Mouse (Mus musculus): Measurements from ENCODE around the gene Tm9sf2. TPM values are rescaled to one million over a fixed set of nuclear protein-coding genes. Genes with fewer than 3 reads are reported as not detected.

Tm9sf2 gene
- polyA plus RNA-seq (2015; fragmentation: Nextera tagmentation; extraction: Ambion mirVana): 97.8 and 105 TPM in 2 replicates

DNA sequence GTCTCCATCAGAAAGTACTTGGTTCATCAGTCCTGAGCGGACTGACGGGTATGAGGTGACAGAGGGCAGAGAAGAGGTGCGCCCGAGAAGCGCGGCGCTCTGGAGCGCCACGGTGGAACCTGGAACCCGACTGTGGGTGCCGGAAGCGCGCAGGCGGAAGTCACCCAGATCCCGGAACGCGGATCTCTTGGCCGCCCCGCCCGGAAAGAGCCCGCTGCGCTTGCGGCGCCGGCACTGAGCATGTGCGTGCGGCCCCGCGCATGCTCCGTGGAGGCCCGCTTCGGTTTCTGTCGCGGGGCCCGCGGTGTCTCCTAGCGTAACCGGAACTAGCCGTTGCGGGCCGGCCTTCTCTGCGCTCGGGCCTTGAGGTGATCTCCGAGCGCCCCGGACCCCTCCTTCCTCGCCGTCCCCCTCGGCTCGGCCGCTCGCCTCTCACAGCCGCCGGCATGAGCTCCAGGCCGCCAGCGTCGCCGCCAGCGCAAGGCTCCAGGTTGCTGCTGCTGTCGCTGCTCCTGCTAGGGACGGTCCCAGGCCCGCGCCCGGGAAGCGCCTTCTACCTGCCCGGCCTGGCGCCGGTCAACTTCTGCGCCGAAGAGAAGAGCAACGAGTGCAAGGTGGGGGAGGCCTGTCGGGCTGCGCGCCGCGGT, at the start of gene Tm9sf2:
TSS of gene Tm9sf2 (plus strand) at position 217 of the 647 bp plus-strand sequence.

DNA sequence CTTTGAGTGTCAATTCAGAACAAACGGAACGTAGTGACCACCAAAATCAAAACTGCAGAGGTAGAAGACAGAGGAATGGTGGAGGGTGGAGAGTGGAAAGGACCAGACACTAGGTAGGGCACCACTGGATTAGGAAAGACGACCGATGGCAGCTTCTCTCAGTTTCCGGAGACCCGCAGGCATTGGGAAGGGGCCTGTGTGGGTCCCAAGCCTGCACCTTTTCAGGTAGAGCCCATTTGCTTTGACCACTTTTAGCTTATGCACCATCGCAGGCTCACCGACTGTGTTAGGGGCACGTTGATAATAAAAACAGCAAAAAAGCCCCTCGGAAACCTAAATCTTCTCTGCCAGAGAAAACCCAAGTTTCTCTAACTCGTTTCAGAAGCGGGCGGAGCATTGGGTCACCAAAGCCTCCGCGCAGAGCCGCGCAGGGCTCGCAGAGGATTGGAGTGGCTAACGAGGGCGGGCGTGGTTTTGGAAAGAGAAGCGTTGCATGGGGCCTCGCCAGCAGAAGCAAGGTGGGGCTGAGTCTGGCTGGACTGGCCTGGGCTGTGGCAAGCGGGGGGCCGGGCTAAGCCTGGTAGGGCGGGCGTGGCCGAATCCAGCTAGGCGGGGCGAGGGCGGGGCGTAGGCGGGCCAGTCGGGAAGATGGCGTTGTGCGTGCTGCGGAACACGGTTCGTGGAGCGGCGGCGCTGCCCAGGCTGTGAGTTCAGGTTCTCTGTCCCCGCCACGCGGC, 74.4 kb downstream of the Tm9sf2 start, which contains the start of gene Clybl:
TSS of gene Clybl (plus strand) at position 627 of the 737 bp plus-strand sequence.

Other genes starting within 250 kb of the Tm9sf2 start
- 47.7 and 48.8 TPM in 2 replicates for gene Ubac2, start 228.4 kb upstream of the Tm9sf2 start, polyA plus RNA-seq (2015; fragmentation: Nextera tagmentation; extraction: Ambion mirVana)
- gene Gpr18, start 191.3 kb upstream of the Tm9sf2 start, polyA plus RNA-seq (2015; fragmentation: Nextera tagmentation; extraction: Ambion mirVana): 0.10 and 0.20 TPM in 2 replicates
- gene Gpr183, start 141.8 kb upstream of the Tm9sf2 start, polyA plus RNA-seq (2015; fragmentation: Nextera tagmentation; extraction: Ambion mirVana): 1.2 TPM in 2 replicates
- 0.17 TPM in 1 of 2 replicates, not detected in the other for gene Timm8a2, start 72.4 kb upstream of the Tm9sf2 start, polyA plus RNA-seq (2015; fragmentation: Nextera tagmentation; extraction: Ambion mirVana)
- gene Clybl, start 74.7 kb downstream of the Tm9sf2 start, polyA plus RNA-seq (2015; fragmentation: Nextera tagmentation; extraction: Ambion mirVana): 23.1 TPM in 2 replicates

All from neural tube, postnatal 0 days (tissue).